Mouse (Mus musculus): ENCODE data around the gene Gpank1. TPM values are rescaled to one million over a fixed set of nuclear protein-coding genes. Genes with fewer than 3 reads are reported as not detected.

Gpank1 gene
- total and polyA plus RNA-seq, 3 experiments = 40.4 to 44.7 TPM; not detected in 1

- TF ChIP-seq RCOR1 (IDR thresholded peaks at IDR 0.05; ENCODE audit: low read depth, low read length) (0 out of 2 replicates have a peak, but pooled peaks have one; percentile 15), ZKSCAN1 (IDR thresholded peaks at IDR 0.05; ENCODE audit: low read depth, low read length) (no peak), ZNF384 (IDR thresholded peaks at IDR 0.05; ENCODE audit: low read depth, low read length) (no peak), TBP (IDR thresholded peaks at IDR 0.05; ENCODE audit: low read depth, low read length) (peak; percentile 66; the same call in 1 of the 2 replicates)
Observed at GRCm38 (mm10) chr17:35088825-35089644, 32.2 kb upstream of the Gpank1 start, which contains the start of gene Abhd16a (continued).

- Histone ChIP-seq H3K36me3 (ENCODE audit: control insufficient read depth in 1 of 2, insufficient read depth in 2 of 2, low read length in 2 of 2) (peaks cover 0 to 8% of the 10 kb centered on the region in 2 experiments; a peak in 2 of 4 replicates), H3K4me1 (ENCODE audit: control insufficient read depth in 1 of 2, insufficient read depth in 2 of 2, low read length in 2 of 2) (peaks cover 2 to 19% of the 10 kb centered on the region in 2 experiments; a peak in 3 of 4 replicates), H3K27me3 (ENCODE audit: control insufficient read depth in 1 of 2, insufficient read depth in 2 of 2, low read length in 2 of 2) (no peaks in the 10 kb centered on the region), H3K9me3 (replicated peaks; ENCODE audit: insufficient read depth, low read length) (no peaks in the 10 kb centered on the region), H3K27ac (ENCODE audit: control insufficient read depth, low read depth, low read length) (peak overlapping the region; percentile 81), H3K4me3 (ENCODE audit: control insufficient read depth in 1 of 2, insufficient read depth in 1 of 2, low read depth in 2 of 2, low read length in 2 of 2) (peak overlapping the region; percentile 69 to 94), H3K9ac (ENCODE audit: control insufficient read depth, low read depth, low read length, poor library complexity, severe bottlenecking) (peak overlapping the region; percentile 87), H3K79me2 (ENCODE audit: control insufficient read depth, insufficient read depth, low read length, poor library complexity) (peaks cover 18% of the 10 kb centered on the region)
- DNase-seq (ENCODE audit: low read depth, low spot score) = peak; percentile 65
- no peak for TF ChIP-seq USF2 (IDR thresholded peaks at IDR 0.05; ENCODE audit: borderline replicate concordance in 1 of 2, insufficient read depth in 1 of 2, low read depth in 1 of 2, low read length in 2 of 2)
- TF ChIP-seq POLR2A (IDR thresholded peaks at IDR 0.05; ENCODE audit: control insufficient read depth in 1 of 2, insufficient read depth in 1 of 2, low read depth in 1 of 2, low read length in 2 of 2, poor library complexity in 1 of 2) = no peak
- no peak for TF ChIP-seq CTCF (IDR thresholded peaks at IDR 0.05 in 2 of 3, conservative IDR thresholded peaks at IDR 0.05 in 1 of 3; ENCODE audit: control insufficient read depth in 1 of 3, insufficient read depth in 1 of 3, low read depth in 2 of 3, low read length in 3 of 3, poor library complexity in 1 of 3, severe bottlenecking in 1 of 3)
- TF ChIP-seq ZKSCAN1 (IDR thresholded peaks at IDR 0.05; ENCODE audit: low read depth, low read length) = 0 out of 2 replicates have a peak, but pooled peaks have one; percentile 50
- no peak; the same call in 1 of the 2 replicates for TF ChIP-seq HCFC1 (IDR thresholded peaks at IDR 0.05; ENCODE audit: low read depth, low read length)
- peak; percentile 74 for TF ChIP-seq TAL1 (IDR thresholded peaks at IDR 0.05; ENCODE audit: low read length)
- TF ChIP-seq USF1 (IDR thresholded peaks at IDR 0.05; ENCODE audit: low read depth, low read length) = no peak
- no peak for TF ChIP-seq TBP (IDR thresholded peaks at IDR 0.05; ENCODE audit: low read depth, low read length)
- TF ChIP-seq CHD1 (IDR thresholded peaks at IDR 0.05; ENCODE audit: low read depth, low read length) = no peak
- no peak for TF ChIP-seq CHD2 (IDR thresholded peaks at IDR 0.05; ENCODE audit: low read length)
- no peak for TF ChIP-seq ZMIZ1 (IDR thresholded peaks at IDR 0.05; ENCODE audit: low read depth, low read length)
- TF ChIP-seq NELFE (IDR thresholded peaks at IDR 0.05; ENCODE audit: low read depth, low read length) = no peak
- TF ChIP-seq MEF2A (IDR thresholded peaks at IDR 0.05; ENCODE audit: extremely low read depth, insufficient replicate concordance, low read depth, low read length, poor library complexity, severe bottlenecking) = no peak
- TF ChIP-seq MXI1 (IDR thresholded peaks at IDR 0.05; ENCODE audit: low read depth, low read length) = no peak
- no peak for TF ChIP-seq MAFK (IDR thresholded peaks at IDR 0.05; ENCODE audit: borderline replicate concordance, low read depth, low read length)
- TF ChIP-seq SIN3A (IDR thresholded peaks at IDR 0.05; ENCODE audit: low read length) = no peak
- TF ChIP-seq EP300 (IDR thresholded peaks at IDR 0.05; ENCODE audit: low read depth in 1 of 2, low read length in 2 of 2) = peak; percentile 45 to 63; a peak in 3 of 4 replicates
- TF ChIP-seq RCOR1 (IDR thresholded peaks at IDR 0.05; ENCODE audit: low read depth, low read length) = no peak; the same call in 1 of the 2 replicates
- TF ChIP-seq UBTF (IDR thresholded peaks at IDR 0.05; ENCODE audit: borderline replicate concordance, insufficient read depth, low read depth, low read length) = no peak
- TF ChIP-seq SMC3 (IDR thresholded peaks at IDR 0.05; ENCODE audit: low read depth, low read length) = no peak
- TF ChIP-seq GABPA (IDR thresholded peaks at IDR 0.05; ENCODE audit: low read depth, low read length) = no peak
- TF ChIP-seq MAX (IDR thresholded peaks at IDR 0.05; ENCODE audit: low read length) = no peak
- peak; percentile 79 for TF ChIP-seq TCF12 (IDR thresholded peaks at IDR 0.05; ENCODE audit: low read depth, low read length)
- TF ChIP-seq GATA1 (IDR thresholded peaks at IDR 0.05; ENCODE audit: low read depth, low read length) = peak; percentile 42; the same call in 1 of the 2 replicates
- no peak for TF ChIP-seq MYC (IDR thresholded peaks at IDR 0.05; ENCODE audit: low read depth, low read length)
- TF ChIP-seq POLR2AphosphoS5 (IDR thresholded peaks at IDR 0.05; ENCODE audit: borderline replicate concordance, low read depth, low read length) = no peak
- no peak for TF ChIP-seq BHLHE40 (IDR thresholded peaks at IDR 0.05; ENCODE audit: borderline replicate concordance, low read depth, low read length)
- TF ChIP-seq ELF1 (IDR thresholded peaks at IDR 0.05; ENCODE audit: low read depth, low read length) = no peak
- no peak for TF ChIP-seq RAD21 (IDR thresholded peaks at IDR 0.05; ENCODE audit: low read depth, low read length)
- TF ChIP-seq ETS1 (IDR thresholded peaks at IDR 0.05; ENCODE audit: low read depth, low read length) = peak; percentile 85
Observed at GRCm38 (mm10) chr17:35090166-35090932, 30.9 kb upstream of the Gpank1 start.
